8 mouse cellular contexts compared by ENCODE assay signal in genomic region chr8:111343225-111343624, GRCm38 (mm10). TPM values are rescaled to one million over a fixed set of nuclear protein-coding genes. Genes with fewer than 3 reads are reported as not detected.
DNase-seq lines count a peak whose midpoint lies in the region; ATAC-seq and TF ChIP-seq lines count a peak whose summit lies in the region.

No protein-coding gene starts in this region.

- 0 out of 2 replicates have a peak, but pooled peaks cover 2% of the 10 kb centered on the region for H3K4me1 ChIP-seq in liver, postnatal 0 days (ENCODE audit: insufficient read depth)

- no peaks in the 10 kb centered on the region for H3K36me3 ChIP-seq in liver, postnatal 0 days (replicated peaks; ENCODE audit: insufficient read depth, low read length)

- TF ChIP-seq EP300 in liver, postnatal 0 days (IDR thresholded peaks at IDR 0.05; ENCODE audit: low read depth): no peak

- peak; percentile 90 for DNase-seq in 416B (ENCODE audit: low read depth)
- peak; percentile 57 for DNase-seq in Muller cell, postnatal 12 days (ENCODE audit: inconsistent ontology term)
- peak; percentile 82 for DNase-seq in cerebellum, adult 9-10 months
- DNase-seq in gastrocnemius, postnatal 10 days: peak; percentile 82
- DNase-seq in kidney, postnatal 10 days: peak; percentile 93
- DNase-seq in liver, postnatal 0 days: peak; percentile 87
- peak; percentile 78 for DNase-seq in right cerebral cortex, adult 18-20 months
- peak; percentile 69 to 72 for DNase-seq in urinary bladder, adult 18-20 months (ENCODE audit: low spot score in 2 of 2)

- 2% methylated on average over 5 of the region's 5 CpGs for WGBS in liver, postnatal 0 days (ENCODE audit: insufficient replicate concordance)

- no peaks in the 10 kb centered on the region for H3K27me3 ChIP-seq in liver, postnatal 0 days (ENCODE audit: insufficient read depth, low read length)

- H3K9ac ChIP-seq in liver, postnatal 0 days (replicated peaks): no peak overlapping the region

- ATAC-seq in liver, postnatal 0 days: peak; percentile 53

- H3K4me3 ChIP-seq in liver, postnatal 0 days (ENCODE audit: low read depth, low read length): no peak overlapping the region

- H3K9me3 ChIP-seq in liver, postnatal 0 days (ENCODE audit: low read length): no peaks in the 10 kb centered on the region

- H3K4me2 ChIP-seq in liver, postnatal 0 days (ENCODE audit: low read depth, low read length): no peak overlapping the region

- H3K27ac ChIP-seq in liver, postnatal 0 days (ENCODE audit: low read depth): no peak overlapping the region

- peak; percentile 98 for TF ChIP-seq CTCF in liver, postnatal 0 days (IDR thresholded peaks at IDR 0.05; ENCODE audit: low read depth)

RNA-seq across cellular contexts. Expression of gene Mlkl, which starts 5.2 kb away (rescaled TPM):
- 1 to 10 TPM; 1.1 to 2.6 TPM for total RNA-seq in gastrocnemius, postnatal 10 days (2021)
- 4.7 and 5.2 TPM in 2 replicates for polyA plus RNA-seq in liver, postnatal 0 days (2015; fragmentation: Nextera tagmentation; extraction: Ambion mirVana)

RNA-seq across cellular contexts. Expression of gene Rfwd3, which starts 43.2 kb away (rescaled TPM):
- total RNA-seq in gastrocnemius, postnatal 10 days (2021): 10 to 100 TPM in 1 of 2 experiments, 1 to 10 TPM in 1; 9.0 to 11.7 TPM
- 14.5 and 17.6 TPM in 2 replicates for polyA plus RNA-seq in liver, postnatal 0 days (2015; fragmentation: Nextera tagmentation; extraction: Ambion mirVana)

RNA-seq across cellular contexts. Expression of gene Fa2h, which starts 50.4 kb away (rescaled TPM):
- total RNA-seq in gastrocnemius, postnatal 10 days (2021): 1 to 10 TPM; 4.6 to 6.1 TPM
- polyA plus RNA-seq in liver, postnatal 0 days (2015; fragmentation: Nextera tagmentation; extraction: Ambion mirVana): 0.25 TPM in 1 of 2 replicates, not detected in the other
